Mouse (Mus musculus): ENCODE measurements around the gene Pfkfb4.
A peak's percentile ranks its signal among the peaks of the same experiment; 100 is the strongest.

Gene Pfkfb4

GRCm38 (mm10) chr9:109058006-109058765 lies 66.6 kb downstream of the Pfkfb4 start:
- no peak for DNase-seq

- peak; percentile 86 for DNase-seq
Observed at GRCm38 (mm10) chr9:109059136-109059903, 67.7 kb downstream of the Pfkfb4 start, which contains the start of gene Trex1. Gene Trex1 (minus strand): TSS chr9:109059734.

- DNase-seq = no peak
Observed at GRCm38 (mm10) chr9:109060184-109060897, 68.8 kb downstream of the Pfkfb4 start.

GRCm38 (mm10) chr9:109060898-109061295 lies 69.3 kb downstream of the Pfkfb4 start:
- DNase-seq = no peak

GRCm38 (mm10) chr9:109068095-109068735 lies 76.6 kb downstream of the Pfkfb4 start:
- no peak for DNase-seq

GRCm38 (mm10) chr9:109073661-109074573 lies 82.3 kb downstream of the Pfkfb4 start, which contains the start of gene Atrip:
Gene Atrip (minus strand): TSS chr9:109074124.
- DNase-seq = peak; percentile 95

- DNase-seq = no peak
Observed at GRCm38 (mm10) chr9:109080516-109080915, 88.9 kb downstream of the Pfkfb4 start.

GRCm38 (mm10) chr9:109081749-109082123 lies 90.2 kb downstream of the Pfkfb4 start:
- DNase-seq = no peak

All from right cerebral cortex, postnatal 25 days (tissue).